Mouse (Mus musculus): Measurements from ENCODE around the gene Dcaf1. TPM values are rescaled to one million over a fixed set of nuclear protein-coding genes. Genes with fewer than 3 reads are reported as not detected.

Dcaf1 gene
- 10 to 100 TPM; 39.1 to 42.8 TPM for total RNA-seq (2021)
- long read RNA-seq, experiment 1, partial matches to known transcripts: 1 of 4 reads
- long read RNA-seq, experiment 1, other reads (novel, unspliced or antisense): 3 of 4 reads
- long read RNA-seq, experiment 2, partial matches to known transcripts: 15 of 18 reads
- long read RNA-seq, experiment 2, other reads (novel, unspliced or antisense): 3 of 18 reads

- peak; percentile 73 to 75 for DNase-seq (ENCODE audit: low spot score in 2 of 2)
Observed at GRCm38 (mm10) chr9:106821618-106822380, at the start of gene Dcaf1. Gene Dcaf1 (plus strand): TSS chr9:106821874.

- no peak for DNase-seq (ENCODE audit: low spot score in 2 of 2)
Observed at GRCm38 (mm10) chr9:106776116-106776515, 45.6 kb upstream of the Dcaf1 start.

GRCm38 (mm10) chr9:106777423-106777822 lies 44.3 kb upstream of the Dcaf1 start:
- no peak for DNase-seq (ENCODE audit: low spot score in 2 of 2)

- no peak for DNase-seq (ENCODE audit: low spot score in 2 of 2)
Observed at GRCm38 (mm10) chr9:106778319-106778718, 43.4 kb upstream of the Dcaf1 start.

- no peak for DNase-seq (ENCODE audit: low spot score in 2 of 2)
Observed at GRCm38 (mm10) chr9:106780086-106780485, 41.6 kb upstream of the Dcaf1 start.

GRCm38 (mm10) chr9:106783554-106783953 lies 38.1 kb upstream of the Dcaf1 start:
- no peak for DNase-seq (ENCODE audit: low spot score in 2 of 2)

GRCm38 (mm10) chr9:106785206-106785605 lies 36.5 kb upstream of the Dcaf1 start:
- no peak for DNase-seq (ENCODE audit: low spot score in 2 of 2)

- DNase-seq (ENCODE audit: low spot score in 2 of 2): peak in 1 of 2 experiments; percentile 22
Observed at GRCm38 (mm10) chr9:106787979-106788811, 33.5 kb upstream of the Dcaf1 start.

GRCm38 (mm10) chr9:106788812-106789321 lies 32.8 kb upstream of the Dcaf1 start, which contains the start of gene Rad54l2:
Gene Rad54l2 (minus strand): TSS chr9:106789194.
- peak; percentile 88 to 89 for DNase-seq (ENCODE audit: low spot score in 2 of 2)

- no peak for DNase-seq (ENCODE audit: low spot score in 2 of 2)
Observed at GRCm38 (mm10) chr9:106789363-106789762, 32.3 kb upstream of the Dcaf1 start.

- DNase-seq (ENCODE audit: low spot score in 2 of 2): no peak
Observed at GRCm38 (mm10) chr9:106790831-106791230, 30.8 kb upstream of the Dcaf1 start.

GRCm38 (mm10) chr9:106806503-106806902 lies 15.2 kb upstream of the Dcaf1 start:
- DNase-seq (ENCODE audit: low spot score in 2 of 2): no peak

- no peak for DNase-seq (ENCODE audit: low spot score in 2 of 2)
Observed at GRCm38 (mm10) chr9:106818191-106818590, 3.5 kb upstream of the Dcaf1 start.

- peak in 1 of 2 experiments; percentile 9 for DNase-seq (ENCODE audit: low spot score in 2 of 2)
Observed at GRCm38 (mm10) chr9:106819201-106819600, 2.5 kb upstream of the Dcaf1 start.

GRCm38 (mm10) chr9:106821050-106821617 lies 540 bp upstream of the Dcaf1 start:
- DNase-seq (ENCODE audit: low spot score in 2 of 2): no peak

GRCm38 (mm10) chr9:106822381-106823104 lies 869 bp downstream of the Dcaf1 start:
- DNase-seq (ENCODE audit: low spot score in 2 of 2): peak; percentile 83 to 87

GRCm38 (mm10) chr9:106840569-106840968 lies 18.9 kb downstream of the Dcaf1 start:
- DNase-seq (ENCODE audit: low spot score in 2 of 2): no peak

GRCm38 (mm10) chr9:106842800-106843199 lies 21.1 kb downstream of the Dcaf1 start:
- DNase-seq (ENCODE audit: low spot score in 2 of 2): no peak

- no peak for DNase-seq (ENCODE audit: low spot score in 2 of 2)
Observed at GRCm38 (mm10) chr9:106856664-106857063, 35.0 kb downstream of the Dcaf1 start.

- DNase-seq (ENCODE audit: low spot score in 2 of 2): no peak
Observed at GRCm38 (mm10) chr9:106858036-106858435, 36.4 kb downstream of the Dcaf1 start.

All from adrenal gland, adult 18-20 months (tissue).